Mouse (Mus musculus) intestine, postnatal 0 days (tissue): ENCODE measurements around the gene Fgl2. TPM values are rescaled to one million over a fixed set of nuclear protein-coding genes. Genes with fewer than 3 reads are reported as not detected.

Experiments
- ATAC-seq: fragments of 200-750 bp; cut with Nextera tagmentation; 2 replicates; pipeline ENCODE4 v1.8.0; 2017; ENCODE audit warnings: mild to moderate bottlenecking, moderate TSS enrichment, moderate library complexity
- H3K27ac ChIP-seq: fragments of 300-500 bp; sonication (generic); 2 replicates; pipeline ENCODE4 v1.5.1; 2014; ENCODE audit warnings: mild to moderate bottlenecking, low read depth, low read length, moderate library complexity
- H3K27me3 ChIP-seq: fragments of 300-500 bp; sonication (generic); replicated peaks from 2 replicates; pipeline ENCODE4 v1.6.1; 2014; ENCODE audit warnings: low read length, mixed read lengths; ENCODE audit not compliant: control insufficient read depth, insufficient read depth
- H3K36me3 ChIP-seq: fragments of 300-500 bp; sonication (generic); 2 replicates; pipeline ENCODE4 v1.6.1; 2014; ENCODE audit warnings: mild to moderate bottlenecking, moderate library complexity; ENCODE audit not compliant: control insufficient read depth, insufficient read depth
- H3K4me1 ChIP-seq: fragments of 300-500 bp; sonication (generic); replicated peaks from 2 replicates; pipeline ENCODE4 v1.6.1; 2014; ENCODE audit warnings: antibody characterized with exemption, low read length, mixed read lengths; ENCODE audit not compliant: control insufficient read depth, insufficient read depth
- H3K4me2 ChIP-seq: fragments of 300-500 bp; sonication (generic); replicated peaks from 2 replicates; pipeline ENCODE4 v1.6.1; 2014; ENCODE audit warnings: low read depth, mild to moderate bottlenecking, moderate library complexity
- H3K4me3 ChIP-seq: fragments of 300-500 bp; sonication (generic); 2 replicates; pipeline ENCODE4 v1.5.1; 2014; ENCODE audit warnings: low read depth, low read length
- H3K9ac ChIP-seq: fragments of 300-500 bp; sonication (generic); 2 replicates; pipeline ENCODE4 v1.6.1; 2014; ENCODE audit warnings: mild to moderate bottlenecking, low read depth, low read length
- H3K9me3 ChIP-seq: fragments of 300-500 bp; sonication (generic); 2 replicates; pipeline ENCODE4 v1.6.1; 2016; ENCODE audit warnings: mixed run types; ENCODE audit not compliant: control insufficient read depth
- CTCF ChIP-seq: sonication (generic); IDR thresholded peaks from 2 replicates; pipeline ENCODE4 v1.5.1; 2016; ENCODE audit warnings: low read depth, mild to moderate bottlenecking, control low read depth, antibody characterized with exemption, moderate library complexity
- whole genome bisulfite sequencing: fragments of 180-500 bp; shearing (Covaris S2); extraction: QIAGEN DNeasy Blood & Tissue Kit; methylation state at CpG from one replicate; pipeline ENCODE4 v1.1.7; 2014; 5-methylcytosine and 5-hydroxymethylcytosine counted together
- polyA plus RNA-seq: library from polyadenylated mRNA; unstranded; fragments of >200 nt; fragmentation: Nextera tagmentation; extraction: Ambion mirVana; gene quantifications from 2 replicates; pipeline ENCODE4 v1.2.1, GENCODE M21; 2015

The Fgl2 gene
- polyA plus RNA-seq, 1 experiment from 2014 or later = 24.5 TPM

- no peak overlapping the region for H3K4me2 ChIP-seq
- WGBS = 54% methylated on average over 6 of the region's 6 CpGs
- H3K27ac ChIP-seq = no peak overlapping the region; the same call in 1 of the 2 replicates
- no peak for ATAC-seq
- no peaks in the 10 kb centered on the region for H3K9me3 ChIP-seq
- TF ChIP-seq CTCF = no peak
- H3K36me3 ChIP-seq = no peaks in the 10 kb centered on the region
- no peaks in the 10 kb centered on the region for H3K27me3 ChIP-seq
- no peak overlapping the region for H3K4me3 ChIP-seq
- H3K4me1 ChIP-seq = peaks cover 8% of the 10 kb centered on the region; the same call in 1 of the 2 replicates
- H3K9ac ChIP-seq = no peak overlapping the region
These were observed 10.2 kb downstream of the Fgl2 start for GRCm38 (mm10) chr5:21382678-21383077.

DNA sequence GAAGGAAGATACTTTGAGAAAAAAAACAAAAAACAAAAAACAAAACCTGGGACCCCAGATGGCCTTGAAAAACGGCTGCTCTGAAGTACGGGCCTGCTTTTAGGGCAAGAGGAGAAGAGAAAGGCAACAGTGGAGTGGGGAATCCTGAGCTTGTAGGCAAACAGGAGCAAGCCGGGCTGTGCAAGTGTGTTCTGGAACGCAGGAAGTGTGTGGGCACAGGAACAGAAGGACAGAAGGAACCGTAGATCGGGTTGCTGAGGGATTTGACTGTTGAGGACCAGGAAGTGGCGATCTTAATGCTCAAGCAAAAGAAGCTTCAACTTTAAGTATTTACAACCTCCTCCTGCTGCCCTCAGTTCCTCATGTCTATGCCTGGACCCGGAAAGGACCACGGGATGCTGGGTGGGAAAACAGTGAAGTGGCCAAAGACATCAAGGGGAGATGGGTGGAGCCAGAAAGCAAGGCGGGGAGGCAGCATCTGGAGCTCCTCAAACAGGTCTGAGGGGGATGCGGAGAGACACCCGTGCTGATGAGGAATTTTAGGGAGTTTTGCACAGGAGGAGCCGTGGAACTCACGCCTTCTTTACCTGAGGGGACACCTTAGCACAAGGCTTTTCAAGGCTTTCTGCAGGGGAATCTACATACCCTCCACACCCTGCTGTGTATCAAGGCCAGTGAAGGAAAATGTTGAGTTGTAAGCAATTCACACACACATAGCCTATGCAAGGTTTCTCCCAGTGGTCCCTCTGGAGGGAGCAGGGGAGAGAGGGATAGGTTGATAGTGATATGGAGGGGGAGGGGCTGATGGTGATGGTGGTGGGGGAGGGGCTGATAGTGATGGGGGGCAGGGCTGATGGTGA is 11.2 kb downstream of the Fgl2 start:
- H3K36me3 ChIP-seq = no peaks in the 10 kb centered on the region
- H3K4me2 ChIP-seq = no peak overlapping the region
- no peak overlapping the region for H3K27ac ChIP-seq
- no peaks in the 10 kb centered on the region for H3K27me3 ChIP-seq
- no peak for TF ChIP-seq CTCF
- ATAC-seq = no peak
- H3K9ac ChIP-seq = no peak overlapping the region
- H3K9me3 ChIP-seq = no peaks in the 10 kb centered on the region
- 46% methylated on average over 14 of the region's 14 CpGs for WGBS
- peaks cover 8% of the 10 kb centered on the region; the same call in 1 of the 2 replicates for H3K4me1 ChIP-seq
- H3K4me3 ChIP-seq = no peak overlapping the region

- WGBS = 53% methylated on average over 13 of the region's 13 CpGs
- no peak overlapping the region for H3K4me3 ChIP-seq
- no peak for TF ChIP-seq CTCF
- no peak overlapping the region for H3K9ac ChIP-seq
- no peak overlapping the region for H3K27ac ChIP-seq
- H3K4me1 ChIP-seq = peaks cover 8% of the 10 kb centered on the region; the same call in 1 of the 2 replicates
- no peak overlapping the region for H3K4me2 ChIP-seq
- no peaks in the 10 kb centered on the region for H3K9me3 ChIP-seq
- H3K27me3 ChIP-seq = no peaks in the 10 kb centered on the region
- H3K36me3 ChIP-seq = no peaks in the 10 kb centered on the region
- peak; percentile 88 for ATAC-seq
These were observed 12.0 kb downstream of the Fgl2 start for GRCm38 (mm10) chr5:21384252-21384960.

DNA sequence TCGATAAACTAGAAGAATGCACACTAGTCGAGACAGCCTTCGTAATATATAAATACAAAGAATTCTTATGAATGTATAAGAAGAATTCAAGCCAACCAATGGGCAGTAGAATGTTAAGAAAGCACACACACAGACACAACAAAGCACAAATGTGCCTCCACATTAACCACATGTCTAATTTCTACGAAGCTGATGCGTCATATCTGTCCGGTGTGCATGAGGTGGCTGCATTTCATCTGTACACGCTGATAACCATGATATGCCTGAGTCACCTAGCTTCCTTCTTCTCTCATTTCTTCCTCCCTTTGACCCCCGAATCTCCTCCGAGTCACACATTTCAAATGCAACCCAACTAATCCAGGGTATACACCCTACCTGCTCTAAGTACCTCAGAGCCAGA is 12.5 kb downstream of the Fgl2 start:
- no peaks in the 10 kb centered on the region for H3K27me3 ChIP-seq
- TF ChIP-seq CTCF = no peak
- H3K9me3 ChIP-seq = no peaks in the 10 kb centered on the region
- H3K4me2 ChIP-seq = no peak overlapping the region
- WGBS = 84% methylated on average over 9 of the region's 9 CpGs
- no peaks in the 10 kb centered on the region for H3K36me3 ChIP-seq
- ATAC-seq = peak; percentile 61
- H3K27ac ChIP-seq = no peak overlapping the region
- no peak overlapping the region for H3K4me3 ChIP-seq
- no peak overlapping the region for H3K9ac ChIP-seq
- H3K4me1 ChIP-seq = peaks cover 8% of the 10 kb centered on the region; the same call in 1 of the 2 replicates

- Histone ChIP-seq H3K9ac (no peak overlapping the region), H3K4me2 (no peak overlapping the region), H3K4me1 (peaks cover 8% of the 10 kb centered on the region; the same call in 1 of the 2 replicates), H3K9me3 (no peaks in the 10 kb centered on the region), H3K27ac (no peak overlapping the region), H3K36me3 (no peaks in the 10 kb centered on the region), H3K27me3 (no peaks in the 10 kb centered on the region), H3K4me3 (no peak overlapping the region)
- TF ChIP-seq CTCF = no peak
- no peak for ATAC-seq
- WGBS = 56% methylated on average over 4 of the region's 4 CpGs
These were observed 14.0 kb downstream of the Fgl2 start for GRCm38 (mm10) chr5:21386432-21386831.

DNA sequence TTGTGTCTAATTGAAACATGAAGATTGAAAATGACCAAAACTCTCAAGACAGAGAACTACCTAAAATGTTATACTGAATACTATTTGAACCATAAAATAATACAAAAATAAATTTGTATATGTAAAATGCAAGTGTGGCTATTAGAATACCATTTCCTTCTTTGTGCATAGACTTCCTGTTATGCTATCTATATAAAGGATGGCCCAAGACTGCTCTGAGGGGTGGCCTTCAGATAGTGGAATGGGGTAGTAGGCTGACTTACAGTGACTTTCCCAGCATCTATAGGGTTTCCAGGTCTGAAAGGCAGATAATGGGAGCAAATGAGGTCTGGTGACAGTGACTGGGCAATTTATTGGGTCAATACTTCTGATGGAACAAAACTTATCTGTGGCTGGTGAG is 14.9 kb downstream of the Fgl2 start:
- no peak overlapping the region for H3K4me2 ChIP-seq
- ATAC-seq = no peak

More for the DNA sequence above, 14.9 kb downstream of the Fgl2 start:
- Histone ChIP-seq H3K27ac (no peak overlapping the region), H3K9ac (no peak overlapping the region), H3K36me3 (no peaks in the 10 kb centered on the region), H3K4me1 (peaks cover 9% of the 10 kb centered on the region; the same call in 1 of the 2 replicates), H3K27me3 (no peaks in the 10 kb centered on the region), H3K4me3 (no peak overlapping the region), H3K9me3 (no peaks in the 10 kb centered on the region)
- no peak for TF ChIP-seq CTCF
